Mouse (Mus musculus): ENCODE data around the gene Asgr1. TPM values are rescaled to one million over a fixed set of nuclear protein-coding genes. Genes with fewer than 3 reads are reported as not detected.

The Asgr1 gene
- polyA plus RNA-seq, 1 experiment from 2014 or later = 2.4 TPM

DNA sequence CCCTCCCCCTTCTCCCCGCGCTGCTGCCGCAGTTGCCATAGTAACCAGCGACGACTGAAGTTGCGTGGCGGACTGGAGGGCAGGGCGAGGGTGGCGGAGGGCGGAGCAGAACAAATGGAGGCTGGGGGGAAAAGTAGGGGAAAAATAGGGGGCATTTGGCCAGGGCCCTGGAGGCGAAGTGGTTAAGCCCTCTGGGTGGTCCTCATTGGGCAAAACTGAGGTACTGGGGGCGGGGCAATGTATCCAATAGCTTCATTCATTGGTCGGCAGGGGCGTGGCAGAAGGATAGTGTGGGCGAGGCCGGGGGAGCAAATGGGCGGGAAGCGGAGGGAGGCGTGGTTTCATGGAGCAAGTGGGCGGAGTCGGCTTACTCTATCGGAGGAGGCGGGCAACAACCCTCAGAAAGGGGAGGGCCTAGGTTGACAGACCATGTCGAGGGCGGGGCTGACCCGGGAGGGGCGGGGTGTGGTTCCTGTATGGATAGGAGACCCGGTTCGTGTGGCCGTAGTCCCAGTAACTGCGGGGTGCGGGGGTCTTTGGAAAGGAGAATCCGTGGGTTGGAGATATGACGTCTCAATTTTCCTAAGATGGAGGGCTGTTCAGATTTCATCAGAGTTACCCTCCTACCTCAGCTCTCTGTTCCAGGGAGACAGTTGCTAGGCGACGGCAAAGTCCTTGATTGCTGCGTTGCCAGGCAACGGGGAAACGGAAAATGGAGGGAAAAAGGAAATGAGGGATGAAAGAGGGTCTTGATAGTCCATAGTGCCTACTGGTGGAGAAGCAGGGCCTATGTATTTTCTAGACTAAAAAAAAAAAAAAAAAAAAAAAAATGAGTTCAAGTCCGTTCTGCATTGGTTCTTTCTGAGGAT, 32.4 kb upstream of the Asgr1 start:
- peak; percentile 88 for ATAC-seq (ENCODE audit: low FRiP score)
- peak overlapping the region; percentile 94 for H3K9ac ChIP-seq
- H3K9me3 ChIP-seq (ENCODE audit: control insufficient read depth, low read length) = no peaks in the 10 kb centered on the region
- peak overlapping the region; percentile 90 for H3K4me2 ChIP-seq (replicated peaks)
- DNase-seq (ENCODE audit: low spot score) = peak; percentile 97
- peak overlapping the region; percentile 95 for H3K27ac ChIP-seq
- no peaks in the 10 kb centered on the region for H3K27me3 ChIP-seq (ENCODE audit: control insufficient read depth, insufficient read depth, low read length)
- no peaks in the 10 kb centered on the region for H3K36me3 ChIP-seq (replicated peaks; ENCODE audit: control insufficient read depth, insufficient read depth)
- WGBS = under 1% methylated on average over 40 of the region's 40 CpGs
- H3K4me1 ChIP-seq (replicated peaks; ENCODE audit: control insufficient read depth, insufficient read depth, low read length) = peaks cover 68% of the 10 kb centered on the region
- peak overlapping the region; percentile 81 for H3K4me3 ChIP-seq (replicated peaks; ENCODE audit: low read length)

DNA sequence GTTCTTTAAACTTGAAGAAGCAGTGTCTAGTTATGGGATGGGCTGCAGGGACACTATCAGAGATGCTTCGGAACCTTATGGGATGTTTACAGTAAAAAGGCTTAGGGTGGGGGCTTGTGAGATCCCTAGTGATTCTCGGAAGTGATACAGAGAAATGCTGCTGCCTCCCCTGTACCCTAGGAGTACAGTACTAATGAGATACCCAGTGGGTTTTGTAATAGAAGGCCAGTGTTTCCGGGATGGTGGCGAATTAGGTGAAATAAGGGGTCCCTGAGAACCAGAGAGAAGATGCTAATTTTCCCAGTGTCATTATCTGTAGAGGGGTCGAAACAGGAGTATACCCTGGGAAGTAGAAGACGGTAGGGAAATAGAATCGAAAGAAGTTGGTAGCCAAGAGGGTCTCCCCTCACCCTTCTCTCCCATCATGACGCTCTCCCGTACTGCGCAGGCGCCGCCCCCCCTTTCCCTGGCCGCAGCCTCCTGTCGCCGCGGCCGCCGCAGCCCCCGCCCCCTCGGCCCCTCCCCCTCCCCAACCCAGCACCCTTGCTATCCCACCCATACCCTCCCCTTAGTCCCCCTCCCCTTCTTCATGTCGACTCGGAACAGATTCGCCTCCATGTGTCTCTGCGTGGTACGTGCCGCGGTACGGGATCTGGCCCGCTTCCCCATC, 30.3 kb upstream of the Asgr1 start:
- DNase-seq (ENCODE audit: low spot score) (peak; percentile 67), ATAC-seq (ENCODE audit: low FRiP score) (no peak)
- Histone ChIP-seq H3K9me3 (ENCODE audit: control insufficient read depth, low read length) (no peaks in the 10 kb centered on the region), H3K9ac (peak overlapping the region; percentile 64), H3K4me3 (replicated peaks; ENCODE audit: low read length) (peak overlapping the region; percentile 39), H3K27ac (peak overlapping the region; percentile 74), H3K36me3 (replicated peaks; ENCODE audit: control insufficient read depth, insufficient read depth) (no peaks in the 10 kb centered on the region), H3K4me1 (replicated peaks; ENCODE audit: control insufficient read depth, insufficient read depth, low read length) (peaks cover 81% of the 10 kb centered on the region), H3K4me2 (replicated peaks) (peak overlapping the region; percentile 62), H3K27me3 (ENCODE audit: control insufficient read depth, insufficient read depth, low read length) (no peaks in the 10 kb centered on the region)
- WGBS = 6% methylated on average over 19 of the region's 29 CpGs

- Histone ChIP-seq H3K27me3 (ENCODE audit: control insufficient read depth, insufficient read depth, low read length) (no peaks in the 10 kb centered on the region), H3K4me2 (replicated peaks) (peak overlapping the region; percentile 62), H3K36me3 (replicated peaks; ENCODE audit: control insufficient read depth, insufficient read depth) (no peaks in the 10 kb centered on the region), H3K4me1 (replicated peaks; ENCODE audit: control insufficient read depth, insufficient read depth, low read length) (peaks cover 83% of the 10 kb centered on the region), H3K4me3 (replicated peaks; ENCODE audit: low read length) (peak overlapping the region; percentile 39), H3K9ac (peak overlapping the region; percentile 64), H3K9me3 (ENCODE audit: control insufficient read depth, low read length) (no peaks in the 10 kb centered on the region), H3K27ac (peak overlapping the region; percentile 74)
- no peak for ATAC-seq (ENCODE audit: low FRiP score)
- DNase-seq (ENCODE audit: low spot score) = no peak
- WGBS = 11% methylated on average over 5 of the region's 6 CpGs
Observed at GRCm38 (mm10) chr11:70024151-70024514, 29.8 kb upstream of the Asgr1 start.

DNA sequence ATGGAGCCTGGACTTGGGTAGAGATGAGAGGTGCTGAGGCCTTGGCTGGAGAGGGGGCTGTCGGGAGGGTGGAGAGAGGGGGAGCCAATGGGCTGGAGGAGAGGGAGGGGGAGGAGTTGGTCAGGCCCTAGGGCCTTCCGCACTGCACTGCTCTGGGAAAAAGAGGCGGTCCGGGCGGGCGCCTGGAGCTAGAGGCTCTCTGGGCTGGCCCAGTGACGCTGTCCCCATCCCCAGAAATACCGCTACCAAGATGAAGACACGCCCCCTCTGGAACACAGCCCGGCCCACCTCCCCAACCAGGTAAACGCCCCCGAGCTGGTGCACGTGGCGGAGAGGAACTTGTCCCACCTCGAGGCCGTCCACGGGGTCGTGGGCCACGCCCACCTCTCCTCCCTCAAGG, 27.2 kb upstream of the Asgr1 start:
- H3K36me3 ChIP-seq (replicated peaks; ENCODE audit: control insufficient read depth, insufficient read depth) = peaks cover 11% of the 10 kb centered on the region
- no peaks in the 10 kb centered on the region for H3K9me3 ChIP-seq (ENCODE audit: control insufficient read depth, low read length)
- H3K27me3 ChIP-seq (ENCODE audit: control insufficient read depth, insufficient read depth, low read length) = no peaks in the 10 kb centered on the region
- peak overlapping the region; percentile 59; the same call in 1 of the 2 replicates for H3K9ac ChIP-seq
- H3K4me1 ChIP-seq (replicated peaks; ENCODE audit: control insufficient read depth, insufficient read depth, low read length) = peaks cover 79% of the 10 kb centered on the region
- peak overlapping the region; percentile 62 for H3K4me2 ChIP-seq (replicated peaks)
- 1% methylated on average over 19 of the region's 19 CpGs for WGBS
- H3K27ac ChIP-seq = peak overlapping the region; percentile 93
- H3K4me3 ChIP-seq (replicated peaks; ENCODE audit: low read length) = peak overlapping the region; percentile 16
- ATAC-seq (ENCODE audit: low FRiP score) = no peak
- DNase-seq (ENCODE audit: low spot score) = no peak

GRCm38 (mm10) chr11:70027397-70027796, 26.5 kb upstream of the Asgr1 start:
- H3K36me3 ChIP-seq (replicated peaks; ENCODE audit: control insufficient read depth, insufficient read depth) = peaks cover 17% of the 10 kb centered on the region
- peak overlapping the region; percentile 93 for H3K27ac ChIP-seq
- WGBS = 31% methylated on average over 9 of the region's 9 CpGs
- H3K9ac ChIP-seq = peak overlapping the region; percentile 59; the same call in 1 of the 2 replicates
- peak overlapping the region; percentile 16 for H3K4me3 ChIP-seq (replicated peaks; ENCODE audit: low read length)
- H3K9me3 ChIP-seq (ENCODE audit: control insufficient read depth, low read length) = no peaks in the 10 kb centered on the region
- peak overlapping the region; percentile 62 for H3K4me2 ChIP-seq (replicated peaks)
- peaks cover 74% of the 10 kb centered on the region for H3K4me1 ChIP-seq (replicated peaks; ENCODE audit: control insufficient read depth, insufficient read depth, low read length)
- no peaks in the 10 kb centered on the region for H3K27me3 ChIP-seq (ENCODE audit: control insufficient read depth, insufficient read depth, low read length)
- ATAC-seq (ENCODE audit: low FRiP score) = no peak
- DNase-seq (ENCODE audit: low spot score) = no peak

DNA sequence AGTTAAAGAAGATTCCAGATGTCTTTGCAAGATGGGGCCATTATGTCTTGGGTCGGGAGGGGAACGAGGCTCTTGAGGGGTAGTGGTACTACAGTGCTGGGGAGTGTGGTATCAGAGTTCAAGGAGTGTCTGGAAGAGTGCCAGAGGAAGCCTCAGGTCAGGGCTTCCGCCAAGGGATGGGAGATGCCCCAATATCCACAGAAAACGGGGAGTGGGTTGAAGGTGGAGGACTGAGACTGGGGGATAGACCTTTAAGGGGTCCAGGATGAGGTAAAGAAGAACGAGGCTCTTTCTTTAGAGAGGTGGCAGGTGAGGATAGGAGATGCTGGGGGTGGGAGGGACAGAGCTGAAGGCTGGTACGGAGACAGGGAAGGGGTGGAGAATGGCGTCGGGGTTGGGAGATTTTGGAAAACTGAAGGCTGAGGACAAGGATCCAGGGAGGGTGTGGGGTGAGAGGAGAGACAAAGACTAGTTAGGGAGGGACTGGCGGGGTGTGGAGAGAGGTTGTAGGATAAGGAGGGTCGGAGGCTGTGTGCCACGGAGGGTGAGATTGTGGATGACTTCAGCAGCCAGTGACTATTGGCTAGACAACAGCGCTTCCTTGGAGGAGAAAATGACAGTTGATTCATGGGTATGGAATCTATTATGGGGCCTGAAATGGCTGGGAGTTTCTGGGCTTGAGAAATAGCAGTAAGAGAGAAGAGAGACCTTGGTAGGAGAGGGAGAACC, 25.3 kb upstream of the Asgr1 start:
- no peaks in the 10 kb centered on the region for H3K27me3 ChIP-seq (ENCODE audit: control insufficient read depth, insufficient read depth, low read length)
- H3K27ac ChIP-seq = peak overlapping the region; percentile 93
- H3K4me3 ChIP-seq (replicated peaks; ENCODE audit: low read length) = peak overlapping the region; percentile 23

DNA sequence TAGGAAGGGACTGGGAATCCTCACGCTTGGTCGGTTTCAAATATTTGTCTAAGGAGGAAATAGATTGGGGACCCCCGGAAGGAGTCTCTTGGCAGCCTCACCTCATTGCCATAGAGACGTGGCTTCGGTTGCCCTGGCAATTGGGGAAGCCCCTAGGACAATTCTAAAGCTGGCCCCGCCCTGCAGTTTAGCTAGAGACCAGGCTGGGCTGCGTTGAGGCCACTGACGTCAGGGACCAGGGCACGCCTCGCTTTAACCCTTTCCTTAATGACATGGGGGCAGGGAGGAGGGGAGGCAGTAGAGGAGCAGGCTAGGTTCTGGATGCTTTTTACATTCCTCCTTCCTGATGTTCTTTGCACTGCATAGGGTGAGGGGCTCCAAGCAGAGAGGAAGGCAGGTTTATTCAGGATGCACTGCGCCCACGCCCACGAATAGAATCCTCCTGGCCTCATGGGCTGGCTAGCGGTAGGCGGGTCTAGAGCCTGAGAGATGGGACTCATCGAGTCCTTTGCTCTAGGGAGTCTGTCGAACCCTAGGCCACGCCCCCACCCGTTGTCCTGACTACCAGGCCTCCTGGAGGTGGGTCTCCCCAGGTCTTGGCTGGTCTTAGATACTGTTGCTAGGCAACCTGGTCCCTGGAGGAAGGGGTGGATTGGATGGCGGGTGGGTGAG, 24.6 kb upstream of the Asgr1 start:
- H3K36me3 ChIP-seq (replicated peaks; ENCODE audit: control insufficient read depth, insufficient read depth) = peaks cover 35% of the 10 kb centered on the region
- H3K4me3 ChIP-seq (replicated peaks; ENCODE audit: low read length) = peak overlapping the region; percentile 23
- peak; percentile 94 for DNase-seq (ENCODE audit: low spot score)
- H3K9ac ChIP-seq = peak overlapping the region; percentile 59
- ATAC-seq (ENCODE audit: low FRiP score) = peak; percentile 93
- peaks cover 58% of the 10 kb centered on the region for H3K4me1 ChIP-seq (replicated peaks; ENCODE audit: control insufficient read depth, insufficient read depth, low read length)
- no peaks in the 10 kb centered on the region for H3K27me3 ChIP-seq (ENCODE audit: control insufficient read depth, insufficient read depth, low read length)
- H3K4me2 ChIP-seq (replicated peaks) = peak overlapping the region; percentile 62
- 1% methylated on average over 20 of the region's 20 CpGs for WGBS
- peak overlapping the region; percentile 93 for H3K27ac ChIP-seq
- H3K9me3 ChIP-seq (ENCODE audit: control insufficient read depth, low read length) = no peaks in the 10 kb centered on the region

More for the DNA sequence above, 25.3 kb upstream of the Asgr1 start:
- Histone ChIP-seq H3K4me2 (replicated peaks) (peak overlapping the region; percentile 62), H3K9me3 (ENCODE audit: control insufficient read depth, low read length) (no peaks in the 10 kb centered on the region), H3K9ac (peak overlapping the region; percentile 59), H3K4me1 (replicated peaks; ENCODE audit: control insufficient read depth, insufficient read depth, low read length) (peaks cover 63% of the 10 kb centered on the region), H3K36me3 (replicated peaks; ENCODE audit: control insufficient read depth, insufficient read depth) (peaks cover 28% of the 10 kb centered on the region)
- no peak for DNase-seq (ENCODE audit: low spot score)
- WGBS = 13% methylated on average over 12 of the region's 12 CpGs
- peak; percentile 6; the same call in 1 of the 2 replicates for ATAC-seq (ENCODE audit: low FRiP score)

DNA sequence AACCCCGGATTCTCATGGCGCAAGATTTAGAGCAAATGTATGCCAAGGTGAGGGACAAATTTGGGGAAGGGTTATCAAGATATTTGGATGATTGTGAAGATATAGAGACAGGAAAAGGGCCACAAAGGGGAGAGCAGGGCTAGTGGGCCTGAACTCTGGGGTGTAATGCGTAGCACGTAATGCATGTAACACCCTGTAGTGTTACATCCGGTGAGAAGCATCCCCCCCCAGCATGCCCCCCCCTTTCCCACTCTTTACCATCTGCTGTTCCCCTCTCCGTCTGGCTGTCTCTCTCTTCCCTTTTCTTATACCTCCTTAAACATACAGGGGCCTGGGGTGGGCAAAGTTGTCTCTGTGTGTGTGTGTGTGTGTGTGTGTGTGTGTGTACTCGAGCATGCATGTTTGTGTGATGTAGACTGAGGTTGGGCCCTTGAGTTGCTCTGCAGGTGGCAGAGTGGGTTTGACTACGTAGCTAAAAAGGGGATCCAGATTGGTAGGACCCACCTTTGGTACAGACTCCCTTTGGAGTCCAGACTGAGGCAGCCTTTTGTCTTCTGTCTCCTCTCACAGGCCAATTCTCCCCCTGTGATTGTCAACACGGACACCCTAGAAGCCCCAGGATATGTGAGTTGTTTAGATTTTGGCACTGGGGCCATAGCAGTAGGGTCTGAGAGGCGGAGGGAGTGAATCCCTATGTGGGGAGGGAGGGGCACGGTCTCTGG, 23.9 kb upstream of the Asgr1 start:
- 14% methylated on average over 11 of the region's 11 CpGs for WGBS
- Histone ChIP-seq H3K4me1 (replicated peaks; ENCODE audit: control insufficient read depth, insufficient read depth, low read length) (peaks cover 50% of the 10 kb centered on the region), H3K36me3 (replicated peaks; ENCODE audit: control insufficient read depth, insufficient read depth) (peaks cover 42% of the 10 kb centered on the region), H3K4me3 (replicated peaks; ENCODE audit: low read length) (peak overlapping the region; percentile 23), H3K27ac (peak overlapping the region; percentile 93), H3K27me3 (ENCODE audit: control insufficient read depth, insufficient read depth, low read length) (no peaks in the 10 kb centered on the region), H3K9me3 (ENCODE audit: control insufficient read depth, low read length) (no peaks in the 10 kb centered on the region), H3K9ac (peak overlapping the region; percentile 59), H3K4me2 (replicated peaks) (peak overlapping the region; percentile 62)
- DNase-seq (ENCODE audit: low spot score) (no peak), ATAC-seq (ENCODE audit: low FRiP score) (peak; percentile 52)
